Mouse (Mus musculus): ENCODE results near the gene B2m. TPM values are rescaled to one million over a fixed set of nuclear protein-coding genes. Genes with fewer than 3 reads are reported as not detected.
"Not testable (repeated sequence)": the region's sequence is repeated elsewhere in the genome, so short reads cannot be mapped to it uniquely, and the experiment has no call there.

Gene B2m
- 1,264 and 2,088 TPM in 2 replicates for polyA plus RNA-seq (2012; ENCODE audit: insufficient read depth, insufficient read length, missing spikeins)

- Histone ChIP-seq H3K4me3 (ENCODE audit: insufficient read depth, low read depth, low read length) (peak within 1 kb of the TSS; percentile 86), H3K27ac (replicated peaks; ENCODE audit: low read depth, low read length) (peak within 1 kb of the TSS; percentile 96), H3K4me1 (ENCODE audit: control insufficient read depth, insufficient read depth, insufficient read length, low read length) (peaks cover 11% of the 10 kb centered on the region)
These were observed at the start of gene B2m for GRCm38 (mm10) chr2:122147508-122148241. Gene B2m (plus strand): TSS chr2:122147686.

- H3K27ac ChIP-seq (replicated peaks; ENCODE audit: low read depth, low read length); H3K4me1 ChIP-seq (ENCODE audit: control insufficient read depth, insufficient read depth, insufficient read length, low read length); H3K4me3 ChIP-seq (ENCODE audit: insufficient read depth, low read depth, low read length): not testable (repeated sequence)
These were observed 49.8 kb upstream of the B2m start for GRCm38 (mm10) chr2:122097686-122098085.

DNA sequence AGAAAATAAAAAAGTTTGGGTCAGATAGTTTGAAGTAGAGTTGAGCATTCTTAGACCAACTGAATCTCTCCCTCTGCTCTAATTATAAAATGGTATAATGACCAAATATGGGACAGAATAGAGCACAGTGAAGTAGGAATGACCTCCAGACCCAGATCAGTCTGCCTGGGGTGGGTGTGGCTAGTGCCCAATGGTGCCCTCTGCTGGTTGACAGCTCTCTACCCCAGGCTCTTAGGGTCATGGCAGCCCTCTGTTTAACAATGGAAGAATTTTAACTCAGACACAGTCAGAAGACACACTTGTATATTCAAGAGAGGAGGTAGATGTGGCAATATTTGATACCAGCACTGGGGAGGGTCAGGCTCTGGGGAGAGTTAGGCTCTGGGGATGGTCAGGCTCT is 45.4 kb upstream of the B2m start:
- H3K4me3 ChIP-seq (ENCODE audit: insufficient read depth, low read depth, low read length): no peak overlapping the region
- H3K27ac ChIP-seq (replicated peaks; ENCODE audit: low read depth, low read length): no peak overlapping the region
- no peaks in the 10 kb centered on the region for H3K4me1 ChIP-seq (ENCODE audit: control insufficient read depth, insufficient read depth, insufficient read length, low read length)

- no peaks in the 10 kb centered on the region for H3K4me1 ChIP-seq (ENCODE audit: control insufficient read depth, insufficient read depth, insufficient read length, low read length)
- no peak overlapping the region for H3K4me3 ChIP-seq (ENCODE audit: insufficient read depth, low read depth, low read length)
- H3K27ac ChIP-seq (replicated peaks; ENCODE audit: low read depth, low read length): no peak overlapping the region
These were observed 39.4 kb upstream of the B2m start for GRCm38 (mm10) chr2:122108101-122108500.

DNA sequence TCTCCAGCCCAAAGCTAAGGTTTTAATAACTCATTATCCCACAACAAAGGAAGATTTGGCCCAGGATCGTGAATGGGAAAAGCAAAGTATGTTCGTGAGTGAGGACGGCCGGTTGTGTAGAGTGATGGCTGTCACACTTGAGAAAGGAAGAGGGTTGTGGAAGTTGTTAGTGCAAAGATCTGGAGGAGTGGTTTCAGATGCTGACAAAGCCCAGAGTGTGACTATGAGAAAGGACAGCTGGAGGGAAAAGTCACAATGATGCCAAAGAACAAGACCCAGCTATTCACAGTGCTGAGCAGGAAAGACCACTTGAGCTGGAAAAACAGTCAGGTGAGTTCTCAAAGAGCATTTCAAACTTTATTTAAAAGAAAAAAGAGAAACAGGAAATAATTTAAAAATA is 37.8 kb upstream of the B2m start:
- no peaks in the 10 kb centered on the region for H3K4me1 ChIP-seq (ENCODE audit: control insufficient read depth, insufficient read depth, insufficient read length, low read length)
- H3K27ac ChIP-seq (replicated peaks; ENCODE audit: low read depth, low read length): no peak overlapping the region
- H3K4me3 ChIP-seq (ENCODE audit: insufficient read depth, low read depth, low read length): no peak overlapping the region

- H3K4me3 ChIP-seq (ENCODE audit: insufficient read depth, low read depth, low read length): no peak overlapping the region
- no peaks in the 10 kb centered on the region for H3K4me1 ChIP-seq (ENCODE audit: control insufficient read depth, insufficient read depth, insufficient read length, low read length)
- H3K27ac ChIP-seq (replicated peaks; ENCODE audit: low read depth, low read length): no peak overlapping the region
These were observed 30.6 kb upstream of the B2m start for GRCm38 (mm10) chr2:122116888-122117287.

GRCm38 (mm10) chr2:122117961-122118958 is 29.2 kb upstream of the B2m start, which contains the start of gene Spg11:
Gene Spg11 (minus strand): TSS chr2:122118386.
- Histone ChIP-seq H3K4me3 (ENCODE audit: insufficient read depth, low read depth, low read length) (peak within 1 kb of the TSS; percentile 95), H3K4me1 (ENCODE audit: control insufficient read depth, insufficient read depth, insufficient read length, low read length) (no peaks in the 10 kb centered on the region), H3K27ac (replicated peaks; ENCODE audit: low read depth, low read length) (peak within 1 kb of the TSS; percentile 87)

- H3K4me3 ChIP-seq (ENCODE audit: insufficient read depth, low read depth, low read length): no peak overlapping the region
- H3K27ac ChIP-seq (replicated peaks; ENCODE audit: low read depth, low read length): no peak overlapping the region
- H3K4me1 ChIP-seq (ENCODE audit: control insufficient read depth, insufficient read depth, insufficient read length, low read length): peaks cover 8% of the 10 kb centered on the region
These were observed 21.6 kb upstream of the B2m start for GRCm38 (mm10) chr2:122125680-122126572.

GRCm38 (mm10) chr2:122126765-122127347 is 20.6 kb upstream of the B2m start:
- Histone ChIP-seq H3K4me3 (ENCODE audit: insufficient read depth, low read depth, low read length) (no peak overlapping the region), H3K27ac (replicated peaks; ENCODE audit: low read depth, low read length) (peak overlapping the region; percentile 32; the same call in 1 of the 2 replicates), H3K4me1 (ENCODE audit: control insufficient read depth, insufficient read depth, insufficient read length, low read length) (peaks cover 8% of the 10 kb centered on the region)

GRCm38 (mm10) chr2:122127635-122128034 is 19.9 kb upstream of the B2m start:
- Histone ChIP-seq H3K4me3 (ENCODE audit: insufficient read depth, low read depth, low read length) (no peak overlapping the region), H3K4me1 (ENCODE audit: control insufficient read depth, insufficient read depth, insufficient read length, low read length) (peaks cover 8% of the 10 kb centered on the region), H3K27ac (replicated peaks; ENCODE audit: low read depth, low read length) (no peak overlapping the region)

DNA sequence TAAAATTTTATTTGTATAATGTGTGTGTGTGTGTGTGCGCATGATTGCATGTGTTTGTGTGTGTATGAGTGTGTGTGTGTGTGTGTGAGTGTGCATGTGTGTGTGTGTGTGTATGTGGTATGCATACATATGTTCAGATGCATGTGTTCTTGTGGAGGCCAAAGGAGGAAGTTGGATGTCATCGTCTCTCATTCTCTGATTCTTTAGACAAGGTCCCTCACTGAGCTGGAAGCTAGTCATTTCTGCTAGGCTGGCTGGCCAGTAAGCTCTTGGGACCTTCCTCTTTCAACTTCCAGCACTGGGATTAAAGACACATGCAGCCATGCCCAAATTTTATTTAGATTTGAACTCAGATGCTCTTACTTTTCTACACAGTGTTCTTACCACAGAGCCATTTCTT is 15.4 kb upstream of the B2m start:
- peaks cover 2% of the 10 kb centered on the region; the same call in 1 of the 2 replicates for H3K4me1 ChIP-seq (ENCODE audit: control insufficient read depth, insufficient read depth, insufficient read length, low read length)
- H3K27ac ChIP-seq (replicated peaks; ENCODE audit: low read depth, low read length): no peak overlapping the region
- H3K4me3 ChIP-seq (ENCODE audit: insufficient read depth, low read depth, low read length): no peak overlapping the region

DNA sequence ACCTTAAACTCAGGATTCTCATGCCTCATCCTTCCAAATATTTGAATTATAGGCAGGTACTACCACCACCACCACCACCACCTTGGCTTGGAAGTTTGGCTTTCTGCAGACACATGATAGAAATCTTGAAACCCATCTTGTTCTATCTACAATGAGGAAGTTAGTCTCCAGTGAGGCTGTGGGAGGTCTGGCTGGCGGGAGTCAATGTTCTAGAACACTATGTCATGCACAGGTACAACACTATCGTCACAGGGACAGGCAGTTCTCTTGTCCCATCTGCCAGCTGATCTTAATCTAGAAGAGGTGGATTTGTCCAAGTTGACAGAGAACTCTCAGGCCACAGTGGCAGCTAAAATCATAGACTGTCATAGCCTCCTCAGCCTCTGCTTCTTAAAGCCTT is 14.9 kb upstream of the B2m start:
- H3K4me3 ChIP-seq (ENCODE audit: insufficient read depth, low read depth, low read length): no peak overlapping the region

DNA sequence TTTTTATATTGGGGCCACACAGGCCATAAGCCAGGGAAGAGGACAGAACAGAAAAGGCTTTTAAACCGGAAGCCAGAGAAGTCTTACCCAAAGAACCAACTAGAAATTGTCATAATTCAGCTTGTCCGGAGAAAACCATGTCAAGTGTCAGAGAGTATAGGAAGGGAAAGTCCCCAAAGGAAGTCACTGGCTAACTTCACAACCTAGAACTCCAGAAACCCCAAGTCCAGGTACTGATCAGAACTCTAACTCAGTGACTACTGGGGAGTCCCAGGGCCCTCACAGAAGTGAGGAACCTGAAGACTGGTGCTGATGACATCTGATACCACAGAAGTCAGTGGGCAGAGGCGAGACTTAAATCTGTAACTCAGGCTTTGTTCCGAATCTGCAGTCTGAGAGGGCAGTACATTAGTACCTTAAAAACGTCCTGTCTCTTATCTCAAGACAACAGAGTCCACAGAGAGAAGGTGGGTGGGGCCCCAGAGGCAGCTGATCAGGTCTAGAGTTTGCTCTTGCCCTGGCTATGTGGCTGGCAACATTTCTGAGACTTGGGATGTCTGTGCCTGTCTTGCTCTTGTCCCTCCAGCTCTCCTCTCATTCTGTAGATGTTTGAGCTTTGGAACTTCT is 9.5 kb upstream of the B2m start:
- H3K27ac ChIP-seq (replicated peaks; ENCODE audit: low read depth, low read length): no peak overlapping the region
- H3K4me3 ChIP-seq (ENCODE audit: insufficient read depth, low read depth, low read length): no peak overlapping the region
- no peaks in the 10 kb centered on the region for H3K4me1 ChIP-seq (ENCODE audit: control insufficient read depth, insufficient read depth, insufficient read length, low read length)

More for the DNA sequence above, 14.9 kb upstream of the B2m start:
- Histone ChIP-seq H3K27ac (replicated peaks; ENCODE audit: low read depth, low read length) (no peak overlapping the region), H3K4me1 (ENCODE audit: control insufficient read depth, insufficient read depth, insufficient read length, low read length) (no peaks in the 10 kb centered on the region)

- 0 out of 2 replicates have a peak, but pooled peaks cover 2% of the 10 kb centered on the region for H3K4me1 ChIP-seq (ENCODE audit: control insufficient read depth, insufficient read depth, insufficient read length, low read length)
- H3K4me3 ChIP-seq (ENCODE audit: insufficient read depth, low read depth, low read length): no peak overlapping the region
- H3K27ac ChIP-seq (replicated peaks; ENCODE audit: low read depth, low read length): no peak overlapping the region
These were observed 6.7 kb upstream of the B2m start for GRCm38 (mm10) chr2:122140815-122141214.
